Mouse (Mus musculus): ENCODE data around the gene AF067063. TPM values are rescaled to one million over a fixed set of nuclear protein-coding genes. Genes with fewer than 3 reads are reported as not detected.

The AF067063 gene
- polyA plus RNA-seq, 1 experiment from 2014 or later, result not detected

GRCm38 (mm10) chr13:119816798-119817197 lies 13.2 kb downstream of the AF067063 start:
- Histone ChIP-seq H3K4me1 (ENCODE audit: control insufficient read depth, insufficient read depth, low read length) (no peaks in the 10 kb centered on the region), H3K27me3 (replicated peaks; ENCODE audit: control insufficient read depth, insufficient read depth, low read length) (no peaks in the 10 kb centered on the region), H3K4me2 (ENCODE audit: low read depth, low read length) (no peak overlapping the region), H3K9me3 (ENCODE audit: control insufficient read depth, low read length) (no peaks in the 10 kb centered on the region), H3K9ac (ENCODE audit: low read depth, low read length) (no peak overlapping the region), H3K4me3 (ENCODE audit: low read depth, low read length) (no peak overlapping the region), H3K27ac (replicated peaks; ENCODE audit: low read depth, low read length) (no peak overlapping the region), H3K36me3 (ENCODE audit: control insufficient read depth, insufficient read depth, low read length) (no peaks in the 10 kb centered on the region)
- ATAC-seq (ENCODE audit: low read depth), result no peak
- DNase-seq (ENCODE audit: low spot score), result no peak
- WGBS, result 50% methylated on average over 8 of the region's 8 CpGs

GRCm38 (mm10) chr13:119810031-119810430 lies 20.0 kb downstream of the AF067063 start:
- Histone ChIP-seq H3K9ac (ENCODE audit: low read depth, low read length) (no peak overlapping the region), H3K4me1 (ENCODE audit: control insufficient read depth, insufficient read depth, low read length) (no peaks in the 10 kb centered on the region), H3K4me3 (ENCODE audit: low read depth, low read length) (no peak overlapping the region), H3K9me3 (ENCODE audit: control insufficient read depth, low read length) (no peaks in the 10 kb centered on the region), H3K27me3 (replicated peaks; ENCODE audit: control insufficient read depth, insufficient read depth, low read length) (no peaks in the 10 kb centered on the region), H3K27ac (replicated peaks; ENCODE audit: low read depth, low read length) (no peak overlapping the region), H3K4me2 (ENCODE audit: low read depth, low read length) (no peak overlapping the region), H3K36me3 (ENCODE audit: control insufficient read depth, insufficient read depth, low read length) (no peaks in the 10 kb centered on the region)
- 64% methylated on average over 8 of the region's 9 CpGs for WGBS
- peak; percentile 28 for DNase-seq (ENCODE audit: low spot score)
- ATAC-seq (ENCODE audit: low read depth), result no peak

- 59% methylated on average over 2 of the region's 2 CpGs for WGBS
- H3K27ac ChIP-seq (replicated peaks; ENCODE audit: low read depth, low read length), result no peak overlapping the region
- H3K27me3 ChIP-seq (replicated peaks; ENCODE audit: control insufficient read depth, insufficient read depth, low read length), result no peaks in the 10 kb centered on the region
- DNase-seq (ENCODE audit: low spot score) (no peak), ATAC-seq (ENCODE audit: low read depth) (no peak)
- H3K36me3 ChIP-seq (ENCODE audit: control insufficient read depth, insufficient read depth, low read length), result no peaks in the 10 kb centered on the region
- H3K4me2 ChIP-seq (ENCODE audit: low read depth, low read length), result no peak overlapping the region
- H3K4me1 ChIP-seq (ENCODE audit: control insufficient read depth, insufficient read depth, low read length), result no peaks in the 10 kb centered on the region
- H3K4me3 ChIP-seq (ENCODE audit: low read depth, low read length), result no peak overlapping the region
- no peaks in the 10 kb centered on the region for H3K9me3 ChIP-seq (ENCODE audit: control insufficient read depth, low read length)
- no peak overlapping the region for H3K9ac ChIP-seq (ENCODE audit: low read depth, low read length)
These were observed 21.1 kb downstream of the AF067063 start for GRCm38 (mm10) chr13:119808937-119809336.

- DNase-seq (ENCODE audit: low spot score) (no peak), ATAC-seq (ENCODE audit: low read depth) (no peak)
- no peaks in the 10 kb centered on the region for H3K36me3 ChIP-seq (ENCODE audit: control insufficient read depth, insufficient read depth, low read length)
- no peak overlapping the region for H3K9ac ChIP-seq (ENCODE audit: low read depth, low read length)
- H3K27ac ChIP-seq (replicated peaks; ENCODE audit: low read depth, low read length), result no peak overlapping the region
- H3K27me3 ChIP-seq (replicated peaks; ENCODE audit: control insufficient read depth, insufficient read depth, low read length), result no peaks in the 10 kb centered on the region
- WGBS, result 67% methylated on average over 4 of the region's 4 CpGs
- H3K4me3 ChIP-seq (ENCODE audit: low read depth, low read length), result no peak overlapping the region
- no peaks in the 10 kb centered on the region for H3K4me1 ChIP-seq (ENCODE audit: control insufficient read depth, insufficient read depth, low read length)
- H3K9me3 ChIP-seq (ENCODE audit: control insufficient read depth, low read length), result no peaks in the 10 kb centered on the region
- no peak overlapping the region for H3K4me2 ChIP-seq (ENCODE audit: low read depth, low read length)
These were observed 32.4 kb downstream of the AF067063 start for GRCm38 (mm10) chr13:119797656-119798055.

- DNase-seq (ENCODE audit: low spot score), result no peak
- Histone ChIP-seq H3K27ac (replicated peaks; ENCODE audit: low read depth, low read length) (no peak overlapping the region), H3K27me3 (replicated peaks; ENCODE audit: control insufficient read depth, insufficient read depth, low read length) (no peaks in the 10 kb centered on the region), H3K4me1 (ENCODE audit: control insufficient read depth, insufficient read depth, low read length) (peaks cover 4% of the 10 kb centered on the region; the same call in 1 of the 2 replicates), H3K9me3 (ENCODE audit: control insufficient read depth, low read length) (no peaks in the 10 kb centered on the region), H3K9ac (ENCODE audit: low read depth, low read length) (no peak overlapping the region), H3K4me3 (ENCODE audit: low read depth, low read length) (no peak overlapping the region), H3K4me2 (ENCODE audit: low read depth, low read length) (no peak overlapping the region), H3K36me3 (ENCODE audit: control insufficient read depth, insufficient read depth, low read length) (peaks cover 7% of the 10 kb centered on the region)
- no peak for ATAC-seq (ENCODE audit: low read depth)
- WGBS, result 87% methylated on average over 5 of the region's 5 CpGs
These were observed 37.1 kb downstream of the AF067063 start for GRCm38 (mm10) chr13:119792791-119793404.

GRCm38 (mm10) chr13:119791580-119792135 lies 38.4 kb downstream of the AF067063 start:
- peak overlapping the region; percentile 95 for H3K27ac ChIP-seq (replicated peaks; ENCODE audit: low read depth, low read length)
- ATAC-seq (ENCODE audit: low read depth) (no peak), DNase-seq (ENCODE audit: low spot score) (no peak)
- WGBS, result 4% methylated on average over 18 of the region's 18 CpGs
- H3K4me3 ChIP-seq (ENCODE audit: low read depth, low read length), result peak overlapping the region; percentile 81
- H3K27me3 ChIP-seq (replicated peaks; ENCODE audit: control insufficient read depth, insufficient read depth, low read length), result no peaks in the 10 kb centered on the region
- H3K4me1 ChIP-seq (ENCODE audit: control insufficient read depth, insufficient read depth, low read length), result peaks cover 4% of the 10 kb centered on the region; the same call in 1 of the 2 replicates
- peak overlapping the region; percentile 89 for H3K4me2 ChIP-seq (ENCODE audit: low read depth, low read length)
- H3K36me3 ChIP-seq (ENCODE audit: control insufficient read depth, insufficient read depth, low read length), result peaks cover 17% of the 10 kb centered on the region
- H3K9me3 ChIP-seq (ENCODE audit: control insufficient read depth, low read length), result no peaks in the 10 kb centered on the region
- H3K9ac ChIP-seq (ENCODE audit: low read depth, low read length), result peak overlapping the region; percentile 98

- Histone ChIP-seq H3K36me3 (ENCODE audit: control insufficient read depth, insufficient read depth, low read length) (peaks cover 22% of the 10 kb centered on the region), H3K9me3 (ENCODE audit: control insufficient read depth, low read length) (no peaks in the 10 kb centered on the region), H3K4me3 (ENCODE audit: low read depth, low read length) (peak within 1 kb of the TSS; percentile 81), H3K4me1 (ENCODE audit: control insufficient read depth, insufficient read depth, low read length) (peaks cover 4% of the 10 kb centered on the region; the same call in 1 of the 2 replicates), H3K27me3 (replicated peaks; ENCODE audit: control insufficient read depth, insufficient read depth, low read length) (no peaks in the 10 kb centered on the region), H3K27ac (replicated peaks; ENCODE audit: low read depth, low read length) (peak within 1 kb of the TSS; percentile 95), H3K4me2 (ENCODE audit: low read depth, low read length) (peak within 1 kb of the TSS; percentile 89), H3K9ac (ENCODE audit: low read depth, low read length) (peak within 1 kb of the TSS; percentile 98)
- DNase-seq (ENCODE audit: low spot score) (peak; percentile 98), ATAC-seq (ENCODE audit: low read depth) (peak; percentile 97)
- WGBS, result 1% methylated on average over 17 of the region's 86 CpGs
These were observed 39.0 kb downstream of the AF067063 start, which contains the start of gene Zfp131 for GRCm38 (mm10) chr13:119790761-119791579. Gene Zfp131, minus strand, starts transcription at chr13:119790889.

- Histone ChIP-seq H3K4me1 (ENCODE audit: control insufficient read depth, insufficient read depth, low read length) (peaks cover 4% of the 10 kb centered on the region; the same call in 1 of the 2 replicates), H3K27ac (replicated peaks; ENCODE audit: low read depth, low read length) (peak overlapping the region; percentile 95), H3K4me3 (ENCODE audit: low read depth, low read length) (peak overlapping the region; percentile 81), H3K36me3 (ENCODE audit: control insufficient read depth, insufficient read depth, low read length) (peaks cover 31% of the 10 kb centered on the region), H3K4me2 (ENCODE audit: low read depth, low read length) (peak overlapping the region; percentile 67), H3K27me3 (replicated peaks; ENCODE audit: control insufficient read depth, insufficient read depth, low read length) (no peaks in the 10 kb centered on the region), H3K9me3 (ENCODE audit: control insufficient read depth, low read length) (no peaks in the 10 kb centered on the region), H3K9ac (ENCODE audit: low read depth, low read length) (peak overlapping the region; percentile 98)
- DNase-seq (ENCODE audit: low spot score), result peak; percentile 86
- peak; percentile 64 for ATAC-seq (ENCODE audit: low read depth)
- 2% methylated on average over 25 of the region's 66 CpGs for WGBS
These were observed 39.9 kb downstream of the AF067063 start for GRCm38 (mm10) chr13:119789851-119790717.

Data from embryonic facial prominence, embryonic 14.5 days (tissue).